Mouse (Mus musculus): ENCODE measurements around the gene Abraxas2. TPM values are rescaled to one million over a fixed set of nuclear protein-coding genes. Genes with fewer than 3 reads are reported as not detected.

The Abraxas2 gene
- polyA plus RNA-seq, 1 experiment from 2014 or later, result 40.6 TPM

DNA sequence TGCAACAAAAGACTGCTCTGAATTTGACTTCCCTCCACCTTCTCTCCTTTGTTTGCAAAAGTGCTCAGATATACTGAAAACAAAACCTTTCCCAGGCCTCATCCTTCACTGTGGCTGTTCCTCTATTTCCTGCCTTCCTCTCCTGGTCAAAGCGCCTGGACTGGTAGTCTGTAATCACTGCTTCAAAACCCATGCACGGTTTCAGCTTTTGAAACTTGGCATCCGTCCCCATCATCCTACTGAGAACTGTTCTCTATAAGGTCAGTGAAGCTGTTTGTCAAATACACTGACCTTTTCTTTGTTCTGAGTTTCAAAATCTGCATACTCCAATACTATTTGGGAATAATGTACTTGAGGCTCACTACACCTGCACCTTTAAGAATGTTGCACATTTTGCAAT, 68.2 kb downstream of the Abraxas2 start:
- H3K9ac ChIP-seq (replicated peaks), result no peak overlapping the region
- ATAC-seq (ENCODE audit: low FRiP score, low read depth), result no peak
- H3K36me3 ChIP-seq, result no peaks in the 10 kb centered on the region
- no peaks in the 10 kb centered on the region for H3K9me3 ChIP-seq
- H3K4me3 ChIP-seq, result no peak overlapping the region
- peaks cover under 1% of the 10 kb centered on the region for H3K4me1 ChIP-seq
- no peak overlapping the region for H3K4me2 ChIP-seq (replicated peaks)
- no peak overlapping the region for H3K27ac ChIP-seq (replicated peaks)
- peaks cover 6% of the 10 kb centered on the region; the same call in 1 of the 2 replicates for H3K27me3 ChIP-seq
- WGBS, result 66% methylated on average over 3 of the region's 3 CpGs

DNA sequence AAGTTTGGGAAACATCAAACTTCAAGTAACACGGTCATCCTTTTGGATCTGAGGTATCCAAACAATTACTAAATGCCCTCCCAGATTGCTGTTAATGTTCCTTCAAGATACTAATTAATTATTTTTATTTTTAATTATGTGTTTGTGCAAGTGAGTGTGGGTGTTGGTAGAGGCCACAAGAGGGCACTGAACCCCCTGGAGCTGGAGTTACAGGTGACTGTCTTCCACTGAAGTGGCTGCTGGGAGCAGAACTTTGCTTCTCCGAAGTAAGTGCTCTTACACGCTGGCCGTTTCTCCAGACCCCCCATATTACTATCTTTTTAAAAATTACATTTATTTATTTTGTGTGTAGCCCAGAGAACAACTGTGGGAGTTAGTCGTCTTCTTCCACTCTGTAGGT, 71.0 kb downstream of the Abraxas2 start:
- 90% methylated on average over 5 of the region's 5 CpGs for WGBS
- Histone ChIP-seq H3K4me3 (peak overlapping the region; percentile 96), H3K27ac (replicated peaks) (no peak overlapping the region), H3K27me3 (peaks cover 6% of the 10 kb centered on the region; the same call in 1 of the 2 replicates), H3K9ac (replicated peaks) (peak overlapping the region; percentile 73; the same call in 1 of the 2 replicates), H3K36me3 (no peaks in the 10 kb centered on the region), H3K4me1 (peaks cover 9% of the 10 kb centered on the region), H3K4me2 (replicated peaks) (peak overlapping the region; percentile 61), H3K9me3 (no peaks in the 10 kb centered on the region)
- no peak for ATAC-seq (ENCODE audit: low FRiP score, low read depth)

GRCm38 (mm10) chr7:132930850-132931559, 72.0 kb downstream of the Abraxas2 start, which contains the start of gene Zranb1:
Zranb1 (plus strand) TSS chr7:132931142.
- WGBS, result under 1% methylated on average over 73 of the region's 93 CpGs
- no peaks in the 10 kb centered on the region for H3K9me3 ChIP-seq
- peak; percentile 100 for ATAC-seq (ENCODE audit: low FRiP score, low read depth)
- H3K4me1 ChIP-seq, result peaks cover 9% of the 10 kb centered on the region
- H3K4me3 ChIP-seq, result peak within 1 kb of the TSS; percentile 96
- H3K4me2 ChIP-seq (replicated peaks), result peak within 1 kb of the TSS; percentile 81
- peak within 1 kb of the TSS; percentile 98 for H3K9ac ChIP-seq (replicated peaks)
- H3K27me3 ChIP-seq, result no peaks in the 10 kb centered on the region; the same call in 1 of the 2 replicates
- H3K27ac ChIP-seq (replicated peaks), result peak within 1 kb of the TSS; percentile 99
- H3K36me3 ChIP-seq, result no peaks in the 10 kb centered on the region

- peak overlapping the region; percentile 99 for H3K27ac ChIP-seq (replicated peaks)
- peak overlapping the region; percentile 81 for H3K4me2 ChIP-seq (replicated peaks)
- peak overlapping the region; percentile 98 for H3K9ac ChIP-seq (replicated peaks)
- no peaks in the 10 kb centered on the region for H3K36me3 ChIP-seq
- no peaks in the 10 kb centered on the region for H3K27me3 ChIP-seq
- H3K9me3 ChIP-seq, result no peaks in the 10 kb centered on the region
- H3K4me1 ChIP-seq, result peaks cover 9% of the 10 kb centered on the region
- H3K4me3 ChIP-seq, result peak overlapping the region; percentile 96
- ATAC-seq (ENCODE audit: low FRiP score, low read depth), result no peak
- under 1% methylated on average over 44 of the region's 55 CpGs for WGBS
These were observed 72.7 kb downstream of the Abraxas2 start for GRCm38 (mm10) chr7:132931560-132932351.

- WGBS, result 100% methylated on average over 1 of the region's 1 CpGs
- ATAC-seq (ENCODE audit: low FRiP score, low read depth), result no peak
- peaks cover 9% of the 10 kb centered on the region for H3K4me1 ChIP-seq
These were observed 74.3 kb downstream of the Abraxas2 start for GRCm38 (mm10) chr7:132933331-132933730.

More at GRCm38 (mm10) chr7:132933331-132933730, 74.3 kb downstream of the Abraxas2 start:
- Histone ChIP-seq H3K27ac (replicated peaks) (no peak overlapping the region), H3K4me3 (no peak overlapping the region), H3K9ac (replicated peaks) (no peak overlapping the region), H3K36me3 (no peaks in the 10 kb centered on the region), H3K9me3 (no peaks in the 10 kb centered on the region), H3K27me3 (no peaks in the 10 kb centered on the region), H3K4me2 (replicated peaks) (no peak overlapping the region)

Other genes with a start within 250 kb of the Abraxas2 start
- gene Lhpp, start 248.6 kb upstream of the Abraxas2 start, polyA plus RNA-seq (2016; fragmentation: Nextera tagmentation; extraction: Ambion mirVana), result 16.1 and 17.5 TPM in 2 replicates
- 28.3 and 39.6 TPM in 2 replicates for gene Fam53b, start 45.3 kb upstream of the Abraxas2 start, polyA plus RNA-seq (2016; fragmentation: Nextera tagmentation; extraction: Ambion mirVana)
- 91.4 and 91.6 TPM in 2 replicates for gene Eef1akmt2, start 6.6 kb upstream of the Abraxas2 start, polyA plus RNA-seq (2016; fragmentation: Nextera tagmentation; extraction: Ambion mirVana)
- gene Zranb1, start 71.9 kb downstream of the Abraxas2 start, polyA plus RNA-seq (2016; fragmentation: Nextera tagmentation; extraction: Ambion mirVana), result 17.6 and 19.8 TPM in 2 replicates